Mouse (Mus musculus) lung, postnatal 36 days (tissue): ENCODE measurements around the gene Olfr748.
"Not testable (repeated sequence)": the region's sequence is repeated elsewhere in the genome, so short reads cannot be mapped to it uniquely, and the experiment has no call there.

ENCODE experiments used
- DNase-seq: peaks from one replicate; pipeline ENCODE4 v3.0.0; 2022; ENCODE audit warnings: mixed read lengths

Gene Olfr748

DNA sequence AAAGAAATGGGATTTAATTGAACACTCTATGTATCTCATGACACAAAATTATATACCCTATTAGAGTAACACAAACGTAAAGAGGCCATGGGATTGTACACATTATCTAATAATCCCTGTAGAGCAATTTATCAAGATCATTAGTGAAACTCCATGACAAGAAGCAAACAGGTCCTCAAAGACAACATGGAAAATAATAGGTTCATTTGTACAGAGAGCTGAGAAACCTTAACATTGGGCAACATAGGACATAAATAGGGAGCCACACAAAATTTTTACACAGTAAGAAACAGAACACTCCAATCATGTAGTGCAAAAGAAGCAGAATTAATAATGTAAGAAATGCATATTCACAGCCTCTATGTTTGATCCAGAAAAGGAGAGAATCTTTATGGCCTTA lies at the start of gene Olfr748:
Gene Olfr748 (plus strand): TSS at position 301 of the 400 bp plus-strand sequence.
- DNase-seq = no peak

DNA sequence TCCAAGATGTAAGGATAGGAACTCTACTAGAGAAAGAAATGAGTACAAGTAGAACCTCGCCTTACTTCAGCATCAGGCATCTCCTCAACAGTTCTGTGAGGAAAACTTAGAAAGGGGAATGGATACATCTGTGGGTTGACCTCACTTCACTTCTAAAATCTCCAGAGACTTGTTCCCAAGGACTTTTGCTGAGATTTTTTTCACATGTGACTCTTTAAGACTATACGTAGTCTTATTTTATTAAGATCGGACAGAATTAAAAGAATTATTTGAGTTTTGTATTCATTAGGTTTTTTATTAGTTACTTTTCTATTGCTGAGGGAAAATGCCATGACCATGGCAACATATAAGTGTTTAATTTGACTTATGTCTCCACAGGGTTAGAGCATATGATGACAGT lies 14.1 kb upstream of the Olfr748 start, which contains the start of gene Olfr747:
Gene Olfr747 (minus strand): TSS at position 101 of the 400 bp plus-strand sequence.
- DNase-seq = no peak

- not testable (repeated sequence) for DNase-seq
These were observed 12.7 kb downstream of the Olfr748 start for GRCm38 (mm10) chr14:50719875-50720274.

DNA sequence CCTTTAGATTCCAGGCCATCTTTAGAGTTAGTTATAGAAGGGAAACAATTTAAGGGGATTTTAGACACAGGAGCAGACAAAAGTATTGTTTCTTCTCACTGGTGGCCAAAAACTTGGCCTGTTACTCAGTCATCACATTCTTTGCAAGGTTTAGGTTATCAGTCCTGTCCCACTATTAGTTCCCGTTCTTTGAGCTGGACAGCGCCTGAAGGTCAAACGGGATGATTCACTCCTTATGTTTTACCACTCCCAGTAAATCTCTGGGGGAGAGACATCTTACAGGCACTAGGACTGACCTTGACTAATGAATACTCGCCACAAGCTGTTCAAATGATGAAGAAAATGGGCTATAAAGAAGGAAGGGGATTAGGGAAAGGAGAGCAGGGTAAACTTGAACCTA lies 15.2 kb downstream of the Olfr748 start:
- DNase-seq = not testable (repeated sequence)

DNA sequence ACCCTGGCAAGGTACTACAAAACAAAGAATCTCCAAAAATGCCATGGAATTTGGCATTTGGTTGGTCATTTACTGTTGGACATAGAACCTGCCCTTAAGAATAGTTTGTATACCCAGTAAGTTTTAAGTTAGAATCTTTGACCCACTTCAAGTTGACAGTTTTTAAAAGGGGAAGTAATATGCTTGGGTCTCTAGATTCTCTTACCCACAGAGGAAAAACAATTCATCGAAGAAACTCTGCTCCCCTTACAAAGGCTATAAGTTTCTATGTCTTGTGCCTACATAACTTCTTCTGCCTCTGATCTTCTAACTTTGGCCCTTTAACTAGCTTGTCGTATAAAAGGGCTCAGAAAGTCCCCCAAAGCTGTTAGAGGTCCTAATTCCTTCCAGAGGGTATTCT lies 33.2 kb downstream of the Olfr748 start:
- no peak for DNase-seq

- no peak for DNase-seq
These were observed 34.4 kb downstream of the Olfr748 start for GRCm38 (mm10) chr14:50741584-50741983.

GRCm38 (mm10) chr14:50744994-50745393 lies 37.8 kb downstream of the Olfr748 start, which contains the start of gene Olfr749:
Gene Olfr749, minus strand, starts transcription at chr14:50745094.
- DNase-seq = no peak

GRCm38 (mm10) chr14:50758416-50759085 lies 51.4 kb downstream of the Olfr748 start:
- no peak for DNase-seq
